Mouse (Mus musculus) cortical plate, adult 2 months (tissue): Measurements from ENCODE around the gene Eomes.

Experiments used
- CTCF ChIP-seq: fragments of 200-500 bp; IDR thresholded peaks from 2 replicates; pipeline ENCODE4 v1.5.1; 2011; ENCODE audit warnings: mild to moderate bottlenecking, control low read depth, low read length; ENCODE audit not compliant: insufficient read depth; ENCODE audit errors: extremely low read depth
- POLR2A ChIP-seq: fragments of 200-500 bp; IDR thresholded peaks from 2 replicates; pipeline ENCODE4 v1.6.1; 2011; ENCODE audit warnings: mild to moderate bottlenecking, low read length, control low read depth; ENCODE audit not compliant: insufficient read depth; ENCODE audit errors: extremely low read depth

DNA sequence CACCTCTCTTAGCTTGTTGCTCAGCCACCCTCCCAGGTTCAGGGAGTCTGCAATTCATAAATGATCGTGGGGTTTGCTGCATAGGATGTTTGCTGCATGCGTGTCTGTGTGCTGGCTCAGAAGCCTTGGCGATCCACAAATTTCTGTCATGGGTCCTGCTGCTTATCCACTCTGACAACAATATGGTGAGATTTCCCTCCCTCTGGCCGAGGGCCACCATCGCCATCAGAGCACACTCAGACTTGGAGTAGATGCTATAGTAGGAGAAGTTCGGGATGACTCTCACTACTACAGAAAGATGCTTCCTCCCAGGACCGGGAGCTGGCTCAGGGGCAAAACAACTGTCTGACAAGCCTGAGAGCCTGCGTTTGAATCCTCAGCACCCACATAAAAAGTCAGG is 28.7 kb upstream of the Eomes start:
- TF ChIP-seq POLR2A (no peak), CTCF (no peak)
